Mouse (Mus musculus): ENCODE data around the gene Ina.
A peak's percentile ranks its signal among the peaks of the same experiment; 100 is the strongest.

Gene Ina

DNA sequence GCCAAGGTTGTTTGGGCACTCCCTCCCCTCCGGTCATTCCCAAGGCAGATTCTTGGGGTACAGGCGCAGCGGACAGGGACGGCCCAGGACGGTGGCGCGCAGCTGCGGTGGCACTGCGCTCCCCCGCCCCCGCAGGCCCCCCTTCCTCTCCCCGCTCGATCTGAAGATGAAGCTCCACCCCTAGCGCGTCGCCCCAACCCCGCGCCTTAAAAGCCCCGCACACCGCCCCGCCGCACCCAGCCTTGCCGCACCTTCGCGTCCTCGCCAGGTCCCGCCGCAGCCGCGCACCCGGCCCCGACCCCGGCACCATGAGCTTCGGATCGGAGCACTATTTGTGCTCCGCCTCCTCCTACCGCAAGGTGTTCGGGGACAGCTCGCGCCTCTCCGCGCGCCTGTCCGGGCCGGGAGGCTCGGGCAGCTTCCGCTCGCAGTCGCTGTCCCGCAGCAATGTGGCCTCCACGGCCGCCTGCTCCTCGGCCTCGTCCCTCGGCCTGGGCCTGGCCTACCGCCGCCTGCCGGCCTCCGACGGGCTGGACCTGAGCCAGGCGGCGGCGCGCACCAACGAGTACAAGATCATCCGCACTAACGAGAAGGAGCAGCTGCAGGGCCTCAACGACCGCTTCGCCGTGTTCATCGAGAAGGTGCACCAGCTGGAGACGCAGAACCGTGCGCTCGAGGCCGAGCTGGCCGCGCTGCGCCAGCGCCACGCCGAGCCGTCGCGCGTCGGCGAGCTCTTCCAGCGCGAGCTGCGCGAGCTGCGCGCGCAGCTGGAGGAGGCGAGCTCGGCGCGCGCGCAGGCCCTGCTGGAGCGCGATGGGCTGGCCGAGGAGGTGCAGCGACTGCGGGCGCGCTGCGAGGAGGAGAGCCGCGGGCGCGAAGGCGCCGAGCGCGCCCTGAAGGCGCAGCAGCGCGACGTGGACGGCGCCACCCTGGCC, at the start of gene Ina, which contains the start of gene Nt5c2:
Ina (plus strand) TSS at position 252 of the 935 bp plus-strand sequence.
Nt5c2 (minus strand) TSS at position 707 of the 935 bp plus-strand sequence.
- Histone ChIP-seq H3K27me3 (ENCODE audit: control insufficient read depth, insufficient read depth, low read length, poor library complexity, severe bottlenecking) (no peaks in the 10 kb centered on the region), H3K36me3 (ENCODE audit: control insufficient read depth, insufficient read depth, low read length, poor library complexity, severe bottlenecking) (no peaks in the 10 kb centered on the region)
- peak; percentile 22 for DNase-seq (ENCODE audit: low read depth, low spot score)

DNA sequence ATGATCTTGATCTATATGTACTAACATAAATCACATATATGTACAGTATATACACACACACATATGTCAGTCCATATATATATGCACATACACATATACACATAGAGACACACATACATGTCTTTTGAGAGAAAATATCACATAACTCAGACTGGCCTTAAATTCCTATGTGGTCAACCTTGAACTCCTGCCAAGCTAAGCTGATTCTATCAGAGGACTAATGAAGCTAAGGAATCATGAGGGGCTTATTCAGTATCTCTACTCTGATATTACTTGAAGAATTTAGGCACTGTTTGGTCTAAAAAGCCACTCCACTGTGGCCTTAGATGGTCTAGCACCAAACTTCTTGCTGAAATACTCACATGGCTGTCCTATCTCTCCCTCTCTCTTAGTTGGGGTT, 49.0 kb upstream of the Ina start:
- no peak for DNase-seq (ENCODE audit: low read depth, low spot score)
- no peaks in the 10 kb centered on the region for H3K27me3 ChIP-seq (ENCODE audit: control insufficient read depth, insufficient read depth, low read length, poor library complexity, severe bottlenecking)
- no peaks in the 10 kb centered on the region for H3K36me3 ChIP-seq (ENCODE audit: control insufficient read depth, insufficient read depth, low read length, poor library complexity, severe bottlenecking)

DNA sequence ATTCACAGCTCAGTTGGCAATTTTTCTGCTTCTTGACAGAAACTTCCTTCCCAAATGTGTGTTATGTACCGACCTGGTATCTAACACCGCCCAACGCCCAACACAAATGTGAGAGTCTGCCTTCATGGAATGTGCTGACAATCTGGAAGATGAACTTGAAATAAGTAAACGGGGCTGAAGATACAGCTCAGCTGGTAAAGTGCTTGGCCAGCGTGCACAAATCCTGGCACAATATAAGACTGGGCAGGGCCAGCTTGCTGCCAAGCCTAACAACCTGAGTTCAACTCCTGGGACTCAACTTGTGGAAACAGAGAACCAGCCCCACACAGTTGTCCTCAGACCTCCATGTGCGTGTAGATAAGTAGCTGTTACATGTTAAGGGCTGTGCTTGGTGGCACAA, 48.2 kb upstream of the Ina start:
- no peaks in the 10 kb centered on the region for H3K27me3 ChIP-seq (ENCODE audit: control insufficient read depth, insufficient read depth, low read length, poor library complexity, severe bottlenecking)
- no peak for DNase-seq (ENCODE audit: low read depth, low spot score)
- H3K36me3 ChIP-seq (ENCODE audit: control insufficient read depth, insufficient read depth, low read length, poor library complexity, severe bottlenecking) = no peaks in the 10 kb centered on the region

DNA sequence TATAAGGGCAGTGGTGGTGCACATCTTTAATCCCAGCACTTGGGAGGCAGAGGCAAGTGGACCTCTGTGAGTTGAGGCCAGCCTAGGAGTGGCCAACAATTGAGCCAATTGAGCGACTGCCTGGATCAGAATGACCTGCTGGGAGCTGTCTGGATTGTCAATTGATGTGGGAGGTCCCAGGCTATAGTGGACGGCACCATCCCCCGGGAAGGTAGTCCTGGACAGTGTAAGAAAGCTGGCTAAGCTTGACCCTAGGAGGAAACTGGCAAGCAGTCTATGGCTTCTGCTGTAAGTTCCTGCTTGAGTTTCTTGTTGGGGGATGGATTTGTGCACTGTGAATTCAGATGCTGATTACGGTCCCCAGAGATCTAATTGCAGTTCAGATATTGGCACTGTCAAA, 46.6 kb upstream of the Ina start:
- DNase-seq (ENCODE audit: low read depth, low spot score) = no peak
- Histone ChIP-seq H3K27me3 (ENCODE audit: control insufficient read depth, insufficient read depth, low read length, poor library complexity, severe bottlenecking) (no peaks in the 10 kb centered on the region), H3K36me3 (ENCODE audit: control insufficient read depth, insufficient read depth, low read length, poor library complexity, severe bottlenecking) (no peaks in the 10 kb centered on the region)

DNA sequence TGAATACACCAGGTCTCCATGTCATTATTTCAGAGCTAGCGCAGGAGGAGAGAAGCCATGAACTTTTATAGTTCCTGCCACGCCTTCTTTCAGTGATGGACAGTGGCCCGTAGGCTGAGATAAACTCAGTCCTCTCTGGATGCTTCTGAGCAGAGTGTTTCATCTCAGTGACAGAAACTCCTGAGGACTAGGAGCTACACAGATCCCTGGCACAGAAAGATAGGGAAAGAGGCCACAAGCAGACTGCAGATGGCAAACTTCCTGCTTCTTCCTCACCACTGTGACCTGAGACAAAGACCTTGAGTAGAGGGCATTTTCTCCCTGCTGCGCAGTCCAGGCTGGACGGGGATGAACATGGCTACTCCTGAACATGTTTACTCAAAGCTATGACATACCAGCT, 45.7 kb upstream of the Ina start:
- DNase-seq (ENCODE audit: low read depth, low spot score) = no peak
- Histone ChIP-seq H3K36me3 (ENCODE audit: control insufficient read depth, insufficient read depth, low read length, poor library complexity, severe bottlenecking) (no peaks in the 10 kb centered on the region), H3K27me3 (ENCODE audit: control insufficient read depth, insufficient read depth, low read length, poor library complexity, severe bottlenecking) (no peaks in the 10 kb centered on the region)

DNA sequence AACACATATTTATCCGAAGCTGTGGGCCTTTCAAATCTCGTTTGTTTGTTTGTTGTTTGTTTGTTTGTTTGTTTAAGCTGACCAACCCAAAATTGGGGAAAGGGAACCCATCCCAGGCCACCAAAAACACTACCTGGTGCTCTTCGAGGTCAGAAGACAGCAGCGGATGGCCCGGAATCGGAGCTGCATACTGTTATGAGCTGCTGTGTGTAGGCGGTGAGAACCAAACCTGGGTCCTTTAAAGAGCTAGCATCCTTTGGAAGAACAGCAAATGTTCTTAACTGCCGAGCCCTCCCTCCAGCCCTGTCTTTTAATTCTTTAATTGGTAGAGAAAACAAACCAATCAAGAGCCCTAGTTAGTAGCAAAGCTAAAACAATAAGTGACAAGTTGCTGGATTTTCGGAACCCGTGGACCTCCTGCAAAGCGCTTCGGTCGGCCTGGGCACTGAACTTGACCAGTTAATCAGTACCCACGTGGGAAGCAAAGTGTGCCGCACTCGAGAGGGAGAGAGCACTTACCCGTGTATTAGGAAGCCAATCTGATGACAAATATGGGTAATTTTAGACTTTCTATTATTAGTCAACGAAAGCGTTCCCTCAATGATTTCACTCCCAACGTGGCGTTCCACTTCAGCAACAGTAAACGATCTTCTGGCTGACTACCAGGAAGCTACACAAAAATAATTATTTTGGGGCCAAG, 45.1 kb upstream of the Ina start:
- no peaks in the 10 kb centered on the region for H3K36me3 ChIP-seq (ENCODE audit: control insufficient read depth, insufficient read depth, low read length, poor library complexity, severe bottlenecking)
- DNase-seq (ENCODE audit: low read depth, low spot score) = peak; percentile 56

DNA sequence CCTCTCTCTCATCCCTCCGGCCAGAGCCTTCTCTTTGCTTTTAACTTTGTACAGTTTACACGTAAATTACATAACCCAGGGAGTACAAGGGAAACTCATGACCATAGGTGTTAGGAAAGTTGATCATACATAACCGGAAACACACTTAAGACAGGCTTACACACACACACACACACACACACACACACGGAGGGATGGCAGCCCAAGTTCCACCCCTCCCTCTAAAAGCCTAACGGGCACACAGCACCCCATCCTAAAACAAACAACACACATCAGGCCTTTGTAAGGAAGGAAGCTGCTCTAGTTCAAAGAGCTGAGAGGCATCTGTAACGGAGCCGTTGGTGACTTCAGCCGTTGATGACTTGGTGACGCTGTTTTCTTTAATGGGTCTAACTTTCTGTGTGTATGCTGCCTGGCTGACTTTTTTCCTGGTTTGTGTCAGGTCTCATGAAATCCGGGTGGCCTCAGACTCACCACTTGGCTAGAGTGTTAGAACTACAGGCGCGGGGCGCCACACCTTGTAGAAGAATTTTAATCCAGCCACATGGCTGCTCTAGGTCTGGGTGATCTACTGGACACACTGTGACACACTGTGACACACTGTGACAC, 44.3 kb upstream of the Ina start:
- Histone ChIP-seq H3K36me3 (ENCODE audit: control insufficient read depth, insufficient read depth, low read length, poor library complexity, severe bottlenecking) (no peaks in the 10 kb centered on the region), H3K27me3 (ENCODE audit: control insufficient read depth, insufficient read depth, low read length, poor library complexity, severe bottlenecking) (no peaks in the 10 kb centered on the region)
- DNase-seq (ENCODE audit: low read depth, low spot score) = peak; percentile 72

More for the DNA sequence above, 45.1 kb upstream of the Ina start:
- H3K27me3 ChIP-seq (ENCODE audit: control insufficient read depth, insufficient read depth, low read length, poor library complexity, severe bottlenecking) = no peaks in the 10 kb centered on the region

DNA sequence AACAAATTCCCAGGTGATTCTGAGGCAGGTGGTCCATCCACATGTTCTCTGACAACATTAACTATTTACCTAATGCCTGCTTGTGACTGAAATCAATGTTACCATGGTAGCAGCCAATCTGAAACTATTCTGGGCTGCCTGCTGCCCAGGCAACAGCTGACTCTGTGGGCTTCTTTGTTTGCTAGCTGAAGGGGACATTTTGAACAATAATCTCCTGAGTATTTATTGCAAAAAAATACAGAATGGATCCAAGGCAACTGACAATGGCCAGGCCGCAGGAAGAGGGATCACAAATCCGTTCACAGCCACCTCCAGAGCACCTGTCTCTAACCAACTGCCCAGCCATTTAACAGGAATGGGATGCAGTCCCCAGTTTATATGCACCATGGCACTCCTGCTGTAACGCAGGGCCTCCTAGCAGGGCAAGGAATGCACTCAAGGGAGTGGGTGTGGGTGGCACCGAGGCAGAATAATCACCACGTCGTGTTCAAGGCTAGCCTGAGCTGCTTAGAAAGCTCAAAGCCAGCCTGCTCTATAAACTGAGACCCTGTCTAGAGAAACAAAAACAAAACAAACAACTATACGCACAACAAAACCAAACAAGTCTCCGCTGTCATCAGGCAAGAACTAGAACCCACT, 43.3 kb upstream of the Ina start:
- H3K36me3 ChIP-seq (ENCODE audit: control insufficient read depth, insufficient read depth, low read length, poor library complexity, severe bottlenecking) = no peaks in the 10 kb centered on the region
- DNase-seq (ENCODE audit: low read depth, low spot score) = peak; percentile 63
- no peaks in the 10 kb centered on the region for H3K27me3 ChIP-seq (ENCODE audit: control insufficient read depth, insufficient read depth, low read length, poor library complexity, severe bottlenecking)

DNA sequence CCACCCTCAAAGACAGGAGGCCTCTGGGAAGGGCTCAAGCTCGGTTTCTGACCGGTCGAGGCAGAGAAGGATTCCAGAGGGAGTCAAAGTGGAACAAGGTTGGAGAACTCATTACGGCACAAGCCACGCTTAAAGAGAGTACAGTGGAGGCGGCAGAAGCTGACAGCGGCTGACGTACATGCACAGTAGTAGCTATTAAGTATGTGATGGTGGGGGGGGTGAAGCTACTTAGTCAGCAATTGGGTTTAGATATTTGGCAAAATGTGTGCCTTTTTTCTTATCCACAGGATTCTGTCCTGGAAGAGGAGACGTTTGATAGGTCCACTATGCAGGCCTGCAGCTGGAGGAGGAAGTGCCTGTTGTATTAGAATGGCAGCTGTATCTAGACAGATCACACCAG, 42.8 kb upstream of the Ina start:
- no peak for DNase-seq (ENCODE audit: low read depth, low spot score)
- H3K36me3 ChIP-seq (ENCODE audit: control insufficient read depth, insufficient read depth, low read length, poor library complexity, severe bottlenecking) = no peaks in the 10 kb centered on the region
- H3K27me3 ChIP-seq (ENCODE audit: control insufficient read depth, insufficient read depth, low read length, poor library complexity, severe bottlenecking) = no peaks in the 10 kb centered on the region

DNA sequence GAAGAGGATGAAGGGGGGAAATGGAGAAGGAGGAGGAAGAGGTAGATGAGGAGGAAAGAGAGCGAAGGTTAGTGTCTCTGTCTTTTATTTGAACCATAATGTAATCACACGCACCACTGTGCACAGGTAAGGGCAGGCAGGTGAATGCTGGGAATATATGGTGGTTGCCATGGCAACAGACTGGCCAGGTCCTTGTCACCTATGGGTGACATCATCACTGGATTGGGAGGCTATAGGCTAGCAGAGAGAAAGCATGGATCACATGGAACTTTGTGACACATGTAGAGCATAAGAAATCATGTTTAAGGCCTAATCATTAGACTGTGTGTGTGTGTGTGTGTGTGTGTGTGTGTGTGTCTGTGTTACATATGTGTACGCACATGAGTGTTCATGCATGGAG, 42.3 kb upstream of the Ina start:
- H3K36me3 ChIP-seq (ENCODE audit: control insufficient read depth, insufficient read depth, low read length, poor library complexity, severe bottlenecking) = no peaks in the 10 kb centered on the region
- no peaks in the 10 kb centered on the region for H3K27me3 ChIP-seq (ENCODE audit: control insufficient read depth, insufficient read depth, low read length, poor library complexity, severe bottlenecking)
- DNase-seq (ENCODE audit: low read depth, low spot score) = no peak

DNA sequence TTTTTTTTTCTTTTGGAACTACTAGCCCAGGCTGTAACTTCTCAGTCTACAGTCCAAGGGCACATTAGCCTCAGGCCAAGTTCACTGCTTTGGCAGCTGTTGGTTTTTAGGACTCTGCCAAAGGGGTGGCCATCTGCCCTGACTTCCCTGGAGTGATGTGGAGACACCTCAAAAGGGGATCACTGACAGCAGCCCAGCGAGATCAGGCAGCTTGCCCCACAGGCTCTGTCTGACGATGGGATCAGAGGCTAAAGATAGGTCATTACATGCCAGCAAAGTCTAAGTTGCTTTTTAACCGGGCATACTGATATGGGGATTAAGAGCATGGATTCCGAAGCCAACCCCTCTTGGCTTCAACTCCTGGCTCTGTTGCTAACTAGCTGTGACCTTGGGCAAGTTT, 38.9 kb upstream of the Ina start:
- no peak for DNase-seq (ENCODE audit: low read depth, low spot score)
- H3K36me3 ChIP-seq (ENCODE audit: control insufficient read depth, insufficient read depth, low read length, poor library complexity, severe bottlenecking) = no peaks in the 10 kb centered on the region
- H3K27me3 ChIP-seq (ENCODE audit: control insufficient read depth, insufficient read depth, low read length, poor library complexity, severe bottlenecking) = no peaks in the 10 kb centered on the region

DNA sequence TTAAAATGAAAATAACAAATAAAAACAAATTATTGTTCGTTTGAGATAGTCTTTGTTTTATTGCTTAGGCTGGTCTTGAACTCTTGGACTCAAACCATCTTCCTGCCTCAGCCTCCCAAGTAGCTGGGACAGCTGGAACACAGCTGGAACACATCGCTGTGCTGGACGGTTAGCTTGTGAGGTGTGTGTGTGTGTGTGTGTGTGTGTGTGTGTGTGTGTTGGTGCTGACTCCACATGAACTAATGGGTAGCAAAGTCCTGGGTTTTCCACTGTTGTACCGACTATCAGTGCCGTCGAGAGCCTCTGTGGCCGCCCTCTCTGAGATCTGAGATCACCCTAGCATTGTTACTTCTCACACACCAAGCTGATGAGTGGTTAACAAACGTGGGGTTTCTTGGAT, 38.5 kb upstream of the Ina start:
- no peak for DNase-seq (ENCODE audit: low read depth, low spot score)
- Histone ChIP-seq H3K36me3 (ENCODE audit: control insufficient read depth, insufficient read depth, low read length, poor library complexity, severe bottlenecking) (no peaks in the 10 kb centered on the region), H3K27me3 (ENCODE audit: control insufficient read depth, insufficient read depth, low read length, poor library complexity, severe bottlenecking) (no peaks in the 10 kb centered on the region)

DNA sequence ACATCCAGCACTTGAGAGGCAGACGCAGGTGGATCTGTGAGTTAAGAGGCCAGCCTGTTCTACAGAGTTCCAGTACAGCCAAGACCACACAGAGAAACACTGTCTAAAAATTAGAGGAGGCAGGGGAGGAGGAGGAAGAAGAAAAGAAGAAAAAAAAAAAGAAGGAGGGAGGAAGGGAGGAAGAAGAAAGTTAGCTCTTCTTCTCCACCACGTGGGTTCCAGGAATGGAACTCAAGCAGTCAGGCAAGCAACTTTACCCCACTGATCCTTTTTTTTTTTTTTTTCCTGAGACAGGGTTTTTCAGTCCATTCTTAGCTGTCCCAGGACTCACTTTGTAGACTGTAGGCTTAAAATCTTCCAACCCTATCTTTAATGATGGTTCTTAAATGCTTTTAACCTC, 37.8 kb upstream of the Ina start:
- no peaks in the 10 kb centered on the region for H3K27me3 ChIP-seq (ENCODE audit: control insufficient read depth, insufficient read depth, low read length, poor library complexity, severe bottlenecking)
- DNase-seq (ENCODE audit: low read depth, low spot score) = no peak
- H3K36me3 ChIP-seq (ENCODE audit: control insufficient read depth, insufficient read depth, low read length, poor library complexity, severe bottlenecking) = no peaks in the 10 kb centered on the region

DNA sequence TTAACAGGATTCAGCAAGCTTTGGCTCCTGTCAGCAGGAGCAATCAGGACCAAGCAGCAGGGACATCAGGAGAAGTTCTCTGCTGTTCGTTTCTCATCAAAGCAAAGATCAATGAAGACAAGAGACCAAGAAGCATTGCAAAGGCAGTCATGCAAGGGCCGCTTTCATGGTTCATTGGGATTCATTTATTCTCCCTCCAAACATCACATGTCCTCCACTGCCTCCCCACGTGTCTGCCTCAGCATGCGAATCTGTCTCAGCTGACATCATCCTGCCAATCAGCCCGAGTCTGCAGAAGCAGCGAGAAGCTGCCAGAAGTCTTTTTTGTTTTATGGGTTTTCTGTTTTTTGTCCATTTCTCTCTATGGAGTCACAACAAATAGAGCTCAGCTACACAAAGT, 37.0 kb upstream of the Ina start:
- H3K27me3 ChIP-seq (ENCODE audit: control insufficient read depth, insufficient read depth, low read length, poor library complexity, severe bottlenecking) = no peaks in the 10 kb centered on the region
- H3K36me3 ChIP-seq (ENCODE audit: control insufficient read depth, insufficient read depth, low read length, poor library complexity, severe bottlenecking) = no peaks in the 10 kb centered on the region
- peak; percentile 87 for DNase-seq (ENCODE audit: low read depth, low spot score)

Data from splenic B cell, adult 2 months (primary cell).